Mouse (Mus musculus): Measurements from ENCODE around the gene Wdr31.

Wdr31 gene

GRCm38 (mm10) chr4:62439793-62440192, 30.9 kb downstream of the Wdr31 start:
- no peak for DNase-seq (ENCODE audit: low spot score)

- DNase-seq (ENCODE audit: low spot score), result no peak
Measured at GRCm38 (mm10) chr4:62437871-62438270, 32.8 kb downstream of the Wdr31 start.

- DNase-seq (ENCODE audit: low spot score), result no peak
Measured at GRCm38 (mm10) chr4:62437256-62437778, 33.4 kb downstream of the Wdr31 start.

GRCm38 (mm10) chr4:62435081-62435480, 35.6 kb downstream of the Wdr31 start, which contains the start of gene Rnf183:
Rnf183 (minus strand) TSS chr4:62435252.
- DNase-seq (ENCODE audit: low spot score), result no peak

GRCm38 (mm10) chr4:62433939-62434870, 36.5 kb downstream of the Wdr31 start:
- DNase-seq (ENCODE audit: low spot score), result no peak

- no peak for DNase-seq (ENCODE audit: low spot score)
Measured at GRCm38 (mm10) chr4:62431522-62431921, 39.2 kb downstream of the Wdr31 start.

GRCm38 (mm10) chr4:62430678-62431077, 40.0 kb downstream of the Wdr31 start:
- no peak for DNase-seq (ENCODE audit: low spot score)

GRCm38 (mm10) chr4:62429616-62430015, 41.1 kb downstream of the Wdr31 start:
- no peak for DNase-seq (ENCODE audit: low spot score)

- DNase-seq (ENCODE audit: low spot score), result no peak
Measured at GRCm38 (mm10) chr4:62427978-62428758, 42.5 kb downstream of the Wdr31 start.

GRCm38 (mm10) chr4:62425891-62426290, 44.8 kb downstream of the Wdr31 start:
- DNase-seq (ENCODE audit: low spot score), result no peak

- no peak for DNase-seq (ENCODE audit: low spot score)
Measured at GRCm38 (mm10) chr4:62419091-62419490, 51.6 kb downstream of the Wdr31 start.

- DNase-seq (ENCODE audit: low spot score), result no peak
Measured at GRCm38 (mm10) chr4:62418448-62418847, 52.2 kb downstream of the Wdr31 start.

GRCm38 (mm10) chr4:62411606-62412005, 59.1 kb downstream of the Wdr31 start:
- DNase-seq (ENCODE audit: low spot score), result no peak

GRCm38 (mm10) chr4:62410325-62410724, 60.4 kb downstream of the Wdr31 start:
- no peak for DNase-seq (ENCODE audit: low spot score)

- no peak for DNase-seq (ENCODE audit: low spot score)
Measured at GRCm38 (mm10) chr4:62409615-62410014, 61.1 kb downstream of the Wdr31 start.

- DNase-seq (ENCODE audit: low spot score), result peak; percentile 99
Measured at GRCm38 (mm10) chr4:62408601-62409282, 62.0 kb downstream of the Wdr31 start, which contains the start of the genes Cdc26 and Prpf4. Cdc26 (minus strand) TSS chr4:62408642. Prpf4 (plus strand) TSS chr4:62408797.

- DNase-seq (ENCODE audit: low spot score), result peak; percentile 72
Measured at GRCm38 (mm10) chr4:62407730-62408582, 62.7 kb downstream of the Wdr31 start.

GRCm38 (mm10) chr4:62406133-62406532, 64.6 kb downstream of the Wdr31 start:
- no peak for DNase-seq (ENCODE audit: low spot score)

GRCm38 (mm10) chr4:62398956-62399355, 71.7 kb downstream of the Wdr31 start:
- peak; percentile 75 for DNase-seq (ENCODE audit: low spot score)

All from adipocyte (in vitro differentiated cells).